Mouse (Mus musculus) urinary bladder, postnatal 10 days (tissue): ENCODE measurements around the gene Mrgprh.

Experiments used
- DNase-seq: peaks from one replicate; pipeline ENCODE4 v3.0.0; 2022; ENCODE audit warnings: low spot score

Mrgprh gene

GRCm38 (mm10) chr17:12875734-12876133, at the start of gene Mrgprh:
Gene Mrgprh, plus strand, starts transcription at chr17:12876034.
- no peak for DNase-seq

- no peak for DNase-seq
Measured at GRCm38 (mm10) chr17:12830351-12830750, 45.5 kb upstream of the Mrgprh start.

GRCm38 (mm10) chr17:12832231-12832630, 43.6 kb upstream of the Mrgprh start:
- DNase-seq, result no peak

- no peak for DNase-seq
Measured at GRCm38 (mm10) chr17:12832657-12833056, 43.2 kb upstream of the Mrgprh start.

- DNase-seq, result no peak
Measured at GRCm38 (mm10) chr17:12834317-12834716, 41.5 kb upstream of the Mrgprh start.

- DNase-seq, result no peak
Measured at GRCm38 (mm10) chr17:12834826-12835225, 41.0 kb upstream of the Mrgprh start.

GRCm38 (mm10) chr17:12835738-12836137, 40.1 kb upstream of the Mrgprh start:
- DNase-seq, result no peak

- DNase-seq, result no peak
Measured at GRCm38 (mm10) chr17:12839475-12840267, 36.2 kb upstream of the Mrgprh start.

GRCm38 (mm10) chr17:12843826-12844225, 32.0 kb upstream of the Mrgprh start:
- no peak for DNase-seq

GRCm38 (mm10) chr17:12844540-12844939, 31.3 kb upstream of the Mrgprh start:
- no peak for DNase-seq

GRCm38 (mm10) chr17:12845862-12846261, 30.0 kb upstream of the Mrgprh start:
- no peak for DNase-seq

GRCm38 (mm10) chr17:12846474-12846873, 29.4 kb upstream of the Mrgprh start:
- DNase-seq, result no peak

GRCm38 (mm10) chr17:12847736-12848135, 28.1 kb upstream of the Mrgprh start:
- no peak for DNase-seq

- no peak for DNase-seq
Measured at GRCm38 (mm10) chr17:12849778-12850382, 26.0 kb upstream of the Mrgprh start.

GRCm38 (mm10) chr17:12851689-12852088, 24.1 kb upstream of the Mrgprh start:
- no peak for DNase-seq

- no peak for DNase-seq
Measured at GRCm38 (mm10) chr17:12853821-12854220, 22.0 kb upstream of the Mrgprh start.

GRCm38 (mm10) chr17:12854386-12854785, 21.4 kb upstream of the Mrgprh start:
- DNase-seq, result no peak

- DNase-seq, result no peak
Measured at GRCm38 (mm10) chr17:12857395-12857794, 18.4 kb upstream of the Mrgprh start.

GRCm38 (mm10) chr17:12858072-12858471, 17.8 kb upstream of the Mrgprh start:
- no peak for DNase-seq

GRCm38 (mm10) chr17:12859006-12859520, 16.8 kb upstream of the Mrgprh start:
- DNase-seq, result no peak

- no peak for DNase-seq
Measured at GRCm38 (mm10) chr17:12864111-12864510, 11.7 kb upstream of the Mrgprh start.

- no peak for DNase-seq
Measured at GRCm38 (mm10) chr17:12865407-12865806, 10.4 kb upstream of the Mrgprh start.

- DNase-seq, result no peak
Measured at GRCm38 (mm10) chr17:12866853-12867252, 9.0 kb upstream of the Mrgprh start.
